Mouse (Mus musculus): ENCODE data around the gene Gm37240.

GRCm38 (mm10) chr3:85398841-85399240 is 488.5 kb downstream of the Gm37240 start:
- TF ChIP-seq POLR2A (IDR thresholded peaks at IDR 0.05; ENCODE audit: insufficient read depth, low read length) (no peak), CTCF (IDR thresholded peaks at IDR 0.05; ENCODE audit: low read depth, low read length) (no peak)

All from ES-Bruce4 (cell line).